Mouse (Mus musculus) CD4-positive helper T cell, adult 2 months (primary cell): Measurements from ENCODE around the gene Mrpl12.

Experiments used
- DNase-seq: peaks from one replicate; pipeline ENCODE4 v3.0.0-alpha.2; 2012; ENCODE audit warnings: low read depth, missing footprints, low spot score

Gene Mrpl12

GRCm38 (mm10) chr11:120484265-120484981, at the start of gene Mrpl12:
TSS of gene Mrpl12 (plus strand) at chr11:120484613.
- DNase-seq = peak; percentile 94

- peak; percentile 89 for DNase-seq
Measured at GRCm38 (mm10) chr11:120437152-120437856, 47.1 kb upstream of the Mrpl12 start, which contains the start of gene Nploc4. TSS of gene Nploc4 (minus strand) at chr11:120437708.

- DNase-seq = no peak
Measured at GRCm38 (mm10) chr11:120437857-120438385, 46.5 kb upstream of the Mrpl12 start.

DNA sequence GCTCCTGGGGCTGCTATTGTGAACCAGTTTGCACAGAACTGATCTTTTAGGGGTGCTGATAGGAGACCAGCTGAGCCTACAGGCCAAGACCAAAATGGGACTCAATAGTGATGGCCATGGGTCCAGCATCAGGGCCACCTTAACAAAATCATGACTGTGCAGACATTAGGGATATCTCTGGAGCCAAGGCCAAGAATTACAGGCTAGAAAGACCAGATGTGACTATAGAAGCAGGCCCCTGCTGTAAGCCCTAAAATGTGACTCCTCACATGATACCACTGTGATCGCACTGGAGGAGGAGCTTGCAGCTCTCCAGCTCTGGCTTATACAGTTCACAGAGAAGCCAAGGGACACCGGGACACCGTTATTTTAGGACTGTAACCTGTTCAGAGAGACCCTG, 42.1 kb upstream of the Mrpl12 start, which contains the start of gene Tspan10:
TSS of gene Tspan10 (plus strand) at position 301 of the 400 bp plus-strand sequence.
- no peak for DNase-seq

- no peak for DNase-seq
Measured at GRCm38 (mm10) chr11:120442765-120443280, 41.6 kb upstream of the Mrpl12 start.

- no peak for DNase-seq
Measured at GRCm38 (mm10) chr11:120444106-120444505, 40.3 kb upstream of the Mrpl12 start.

DNA sequence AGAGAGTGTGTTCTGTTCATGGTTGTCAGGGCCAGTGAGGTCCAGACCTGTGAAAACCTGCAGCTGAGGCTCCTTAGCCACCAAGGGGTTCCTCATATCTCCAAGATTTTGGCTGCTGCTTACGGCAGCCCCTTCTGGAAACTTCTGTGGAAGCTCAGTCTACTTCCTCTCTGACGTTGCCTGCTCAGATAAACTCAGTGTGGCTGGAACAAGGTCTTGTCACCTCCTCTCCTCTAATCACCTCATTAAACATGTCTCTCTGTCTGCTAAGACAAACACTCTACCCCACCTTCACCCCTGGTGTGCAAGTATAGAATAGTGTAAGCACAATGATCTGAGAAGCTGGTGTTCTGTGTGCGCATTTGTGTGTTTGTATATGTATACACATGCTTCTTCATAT, 38.9 kb upstream of the Mrpl12 start:
- DNase-seq = no peak

DNA sequence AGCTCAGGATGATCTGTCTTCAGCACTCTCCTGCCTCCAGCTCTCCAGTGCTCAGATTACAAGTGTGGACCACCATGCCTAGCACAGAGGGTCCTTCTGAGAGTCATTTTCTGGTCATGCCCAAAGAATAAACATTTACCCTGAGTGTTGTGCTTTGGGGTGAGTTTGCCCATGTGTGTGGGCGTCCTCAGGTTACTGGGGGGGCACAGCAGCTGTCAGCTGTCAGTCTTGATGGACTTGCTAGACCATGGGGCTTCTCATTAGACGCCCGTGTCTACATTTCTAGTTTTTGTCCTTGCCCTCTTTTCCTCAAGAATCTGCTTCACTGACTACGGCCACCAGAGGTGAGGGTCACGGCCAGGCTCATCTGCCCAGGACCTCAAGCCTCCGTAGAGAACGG, 37.2 kb upstream of the Mrpl12 start:
- DNase-seq = no peak

DNA sequence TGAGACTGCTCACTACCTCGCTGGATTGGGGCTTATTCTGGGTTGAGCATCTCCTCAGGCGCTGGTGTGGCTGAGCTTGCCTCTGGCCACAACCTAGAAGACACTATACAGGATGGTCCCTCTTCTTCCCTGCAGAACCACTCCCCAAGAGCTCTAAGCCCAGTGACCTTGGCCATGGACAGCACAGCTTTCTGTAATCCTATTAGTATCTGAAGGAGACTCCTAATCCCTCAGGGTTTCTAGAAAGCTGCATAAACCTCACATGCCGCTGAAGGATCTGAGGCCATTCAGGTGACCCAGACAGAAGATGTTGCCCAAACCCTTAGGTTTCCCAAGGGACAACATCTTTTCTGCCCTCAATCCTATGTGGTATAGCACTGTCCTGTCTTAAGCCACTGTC, 32.2 kb upstream of the Mrpl12 start:
- DNase-seq = no peak

DNA sequence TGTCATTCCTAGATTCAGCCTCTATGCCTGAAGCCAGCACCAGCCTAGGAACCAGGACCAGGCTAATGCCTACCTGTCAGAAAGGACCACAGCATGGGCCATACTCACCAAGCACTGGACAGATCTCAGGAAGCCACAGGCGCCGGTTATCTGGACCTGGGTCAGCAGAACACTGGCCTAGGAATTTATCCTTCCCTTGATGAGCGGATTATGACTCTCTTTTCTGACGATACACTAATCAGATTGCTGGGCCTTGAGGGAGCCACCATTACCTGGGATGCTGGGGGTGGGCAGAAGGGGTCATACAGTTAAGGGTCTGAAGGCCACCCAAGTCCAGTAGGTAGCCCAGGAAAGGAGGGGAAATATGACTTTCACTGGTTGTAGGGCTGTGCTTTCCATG, 31.1 kb upstream of the Mrpl12 start, which contains the start of gene Pde6g:
TSS of gene Pde6g (minus strand) at position 195 of the 400 bp plus-strand sequence.
- DNase-seq = no peak

GRCm38 (mm10) chr11:120454965-120455364, 29.4 kb upstream of the Mrpl12 start:
- DNase-seq = no peak

DNA sequence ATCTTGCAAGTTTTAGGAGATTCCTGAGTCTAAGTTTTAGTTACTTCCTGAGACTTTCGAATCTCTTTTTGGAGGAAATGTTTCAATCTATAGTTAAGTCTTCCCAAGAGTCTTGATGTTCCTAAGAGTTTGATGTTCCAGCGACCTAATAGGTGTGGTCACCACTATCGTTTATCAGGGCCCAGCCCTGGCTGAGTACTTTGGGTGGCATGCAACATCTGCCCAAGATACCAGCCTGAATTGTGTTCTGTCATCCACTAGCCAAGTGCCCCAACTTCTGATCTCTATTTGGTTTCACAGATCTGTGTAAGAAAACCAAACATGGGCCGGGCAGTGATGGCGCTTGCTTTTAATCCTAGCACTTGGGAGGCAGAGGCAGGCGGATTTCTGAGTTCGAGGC, 29.0 kb upstream of the Mrpl12 start:
- DNase-seq = no peak

DNA sequence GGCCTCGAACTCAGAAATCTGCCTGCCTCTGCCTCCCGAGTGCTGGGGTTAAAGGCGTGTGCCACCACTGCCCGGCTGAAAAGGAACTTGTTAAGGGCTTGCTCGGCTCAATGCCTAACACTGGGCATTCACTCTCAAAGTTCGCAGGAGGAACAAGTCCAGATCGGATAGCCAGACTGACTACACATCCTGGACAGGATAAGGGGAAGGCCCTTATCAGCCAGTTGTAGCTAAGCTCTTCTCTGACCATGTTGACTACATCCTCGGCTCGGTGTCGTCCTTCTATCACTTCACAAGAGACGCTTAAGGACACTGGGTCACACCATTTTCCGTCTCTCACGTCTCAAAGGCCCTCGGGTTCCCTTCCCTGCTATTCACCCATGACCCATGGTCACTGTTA, 27.0 kb upstream of the Mrpl12 start:
- no peak for DNase-seq

- DNase-seq = peak; percentile 83
Measured at GRCm38 (mm10) chr11:120457772-120458751, 26.4 kb upstream of the Mrpl12 start, which contains the start of the genes Oxld1 and Ccdc137. TSS of gene Oxld1 (minus strand) at chr11:120458068. TSS of gene Ccdc137 (plus strand) at chr11:120458115.

- peak; percentile 16 for DNase-seq
Measured at GRCm38 (mm10) chr11:120458847-120459597, 25.4 kb upstream of the Mrpl12 start.

GRCm38 (mm10) chr11:120463536-120463935, 20.9 kb upstream of the Mrpl12 start:
- DNase-seq = no peak

DNA sequence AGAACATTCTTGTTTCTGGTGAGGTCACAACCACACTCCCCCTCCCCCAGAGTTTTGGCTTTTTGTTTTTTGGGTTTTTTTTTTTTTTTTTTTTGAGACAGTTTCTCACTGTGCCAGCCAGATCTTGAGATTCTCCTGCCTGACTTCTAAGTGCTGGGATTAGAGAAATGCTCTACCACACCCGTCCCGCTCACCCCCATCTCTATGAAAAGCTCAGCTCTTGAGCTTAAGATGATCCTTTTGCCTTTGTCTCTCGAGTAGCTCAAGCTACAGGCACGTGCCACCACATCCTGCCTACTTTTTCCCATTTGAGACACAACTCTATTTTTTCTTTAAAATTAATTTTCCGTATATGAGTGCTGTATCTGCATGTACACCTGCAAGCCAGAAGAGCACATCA, 20.0 kb upstream of the Mrpl12 start:
- DNase-seq = no peak

GRCm38 (mm10) chr11:120465521-120465920, 18.9 kb upstream of the Mrpl12 start:
- no peak for DNase-seq

GRCm38 (mm10) chr11:120467051-120467735, 17.2 kb upstream of the Mrpl12 start, which contains the start of gene Arl16:
TSS of gene Arl16 (minus strand) at chr11:120467607.
- peak; percentile 98 for DNase-seq

DNA sequence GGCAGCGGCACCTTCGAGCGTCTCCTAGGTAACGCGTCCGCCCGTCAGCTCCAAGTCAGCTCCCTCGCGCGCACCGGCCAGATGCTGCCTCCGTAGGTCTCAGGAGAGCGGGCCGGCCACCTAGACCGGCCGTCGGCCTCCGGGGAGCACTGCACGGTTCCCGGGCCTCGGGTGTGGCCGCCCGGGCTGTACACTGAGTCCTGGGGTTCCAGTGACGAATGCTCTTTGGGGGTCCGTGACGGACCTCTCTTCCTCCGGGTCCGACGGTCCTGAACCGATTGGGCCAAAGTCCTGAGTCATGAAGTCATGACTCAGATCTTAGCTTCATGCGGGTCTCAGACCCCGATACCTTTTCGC, 16.7 kb upstream of the Mrpl12 start:
- DNase-seq = no peak
